Mouse (Mus musculus): ENCODE results near the gene Mlst8. TPM values are rescaled to one million over a fixed set of nuclear protein-coding genes. Genes with fewer than 3 reads are reported as not detected.

The Mlst8 gene
- total and polyA plus RNA-seq, 3 experiments, result 7.0 to 17.2 (median 7.1) TPM

DNA sequence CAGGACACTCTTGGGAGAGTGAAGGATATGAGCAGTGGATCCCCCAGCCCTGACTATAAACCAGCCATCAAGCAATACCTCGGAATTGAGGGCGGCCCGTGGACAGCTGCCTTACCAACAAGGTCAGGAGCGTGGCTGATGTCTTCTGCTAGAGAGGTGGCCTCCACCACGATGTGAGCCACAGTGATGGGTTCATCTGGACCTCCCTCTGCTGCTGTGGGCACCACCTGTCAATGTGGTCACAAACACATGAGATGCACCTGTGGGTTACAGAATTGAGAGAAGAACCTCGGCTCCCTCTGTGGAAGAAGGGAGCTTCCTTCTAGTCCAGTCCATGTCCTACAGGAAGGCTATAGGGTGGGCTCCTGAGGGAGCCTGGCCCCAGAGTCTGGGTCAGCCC lies 29.4 kb downstream of the Mlst8 start:
- TF ChIP-seq CTCF (IDR thresholded peaks at IDR 0.05; ENCODE audit: low read depth, low read length) (no peak), TAL1 (conservative IDR thresholded peaks at IDR 0.05; ENCODE audit: low read depth, low read length) (no peak), POLR2AphosphoS5 (IDR thresholded peaks at IDR 0.05; ENCODE audit: insufficient replicate concordance, low read depth, low read length) (no peak), GATA1 (IDR thresholded peaks at IDR 0.05; ENCODE audit: borderline replicate concordance, low read length) (no peak), GATA2 (IDR thresholded peaks at IDR 0.05; ENCODE audit: borderline replicate concordance, low read depth, low read length) (no peak)
- Histone ChIP-seq H3K36me3 (replicated peaks) (peaks cover 83% of the 10 kb centered on the region), H3K9me3 (replicated peaks) (no peaks in the 10 kb centered on the region), H3K4me1 (ENCODE audit: insufficient read depth, low read depth, low read length) (peaks cover 27% of the 10 kb centered on the region), H3K4me3 (ENCODE audit: low read depth, low read length) (no peak overlapping the region), H3K27me3 (ENCODE audit: insufficient read depth, low read length) (no peaks in the 10 kb centered on the region)
- ATAC-seq (ENCODE audit: extremely low read depth, insufficient number of reproducible peaks, low FRiP score, poor library complexity, severe bottlenecking), result no peak
- no peak for DNase-seq (ENCODE audit: low spot score)

DNA sequence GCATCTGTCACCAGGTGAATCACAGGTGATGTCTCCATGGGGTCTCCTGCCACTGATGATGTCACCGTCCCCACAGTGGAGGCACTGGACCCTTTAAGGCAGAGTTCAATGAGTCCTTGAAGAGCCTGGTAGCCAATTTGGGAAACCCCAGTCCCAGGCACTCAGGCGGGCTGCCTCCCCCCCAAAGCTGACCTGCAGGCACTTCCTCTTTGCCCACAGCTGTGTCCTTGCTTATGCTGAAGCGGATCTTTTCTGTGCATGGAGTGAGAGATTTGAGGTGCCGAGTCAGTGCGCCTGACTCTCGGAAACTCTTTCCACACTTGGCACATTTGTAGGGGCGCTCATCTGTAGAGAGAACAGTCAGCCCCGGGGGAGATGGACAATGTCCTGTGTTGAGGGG lies 32.3 kb downstream of the Mlst8 start:
- Histone ChIP-seq H3K4me3 (ENCODE audit: low read depth, low read length) (no peak overlapping the region), H3K36me3 (replicated peaks) (peaks cover 100% of the 10 kb centered on the region), H3K27me3 (ENCODE audit: insufficient read depth, low read length) (no peaks in the 10 kb centered on the region), H3K9me3 (replicated peaks) (no peaks in the 10 kb centered on the region), H3K4me1 (ENCODE audit: insufficient read depth, low read depth, low read length) (peaks cover 10% of the 10 kb centered on the region)
- TF ChIP-seq GATA1 (IDR thresholded peaks at IDR 0.05; ENCODE audit: borderline replicate concordance, low read length) (no peak), GATA2 (IDR thresholded peaks at IDR 0.05; ENCODE audit: borderline replicate concordance, low read depth, low read length) (no peak)
- ATAC-seq (ENCODE audit: extremely low read depth, insufficient number of reproducible peaks, low FRiP score, poor library complexity, severe bottlenecking), result no peak
- DNase-seq (ENCODE audit: low spot score), result no peak

DNA sequence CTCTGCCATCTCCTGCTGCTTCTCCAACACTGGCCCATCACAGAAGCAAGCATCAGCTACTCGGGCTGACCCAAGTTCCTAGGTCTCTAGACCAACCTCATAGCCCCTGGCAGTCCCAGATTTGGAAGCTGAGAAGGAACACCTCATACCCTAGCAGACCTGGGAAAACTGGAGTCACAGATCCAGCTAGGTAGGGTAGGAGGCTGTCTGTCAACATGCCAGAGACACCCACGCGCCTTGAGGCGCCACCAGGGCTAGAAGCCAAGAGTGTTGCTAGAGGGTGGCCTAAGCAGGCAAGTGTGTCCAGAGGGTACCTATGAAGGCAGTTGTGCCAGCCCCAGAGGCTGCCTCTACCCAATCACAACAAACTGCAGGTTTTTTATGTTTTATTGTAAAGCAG lies 35.5 kb downstream of the Mlst8 start:
- TF ChIP-seq POLR2AphosphoS5 (IDR thresholded peaks at IDR 0.05; ENCODE audit: insufficient replicate concordance, low read depth, low read length) (no peak), TAL1 (conservative IDR thresholded peaks at IDR 0.05; ENCODE audit: low read depth, low read length) (no peak), CTCF (IDR thresholded peaks at IDR 0.05; ENCODE audit: low read depth, low read length) (no peak), GATA2 (IDR thresholded peaks at IDR 0.05; ENCODE audit: borderline replicate concordance, low read depth, low read length) (no peak), GATA1 (IDR thresholded peaks at IDR 0.05; ENCODE audit: borderline replicate concordance, low read length) (no peak)
- H3K27me3 ChIP-seq (ENCODE audit: insufficient read depth, low read length), result no peaks in the 10 kb centered on the region
- DNase-seq (ENCODE audit: low spot score) (no peak), ATAC-seq (ENCODE audit: extremely low read depth, insufficient number of reproducible peaks, low FRiP score, poor library complexity, severe bottlenecking) (no peak)
- peaks cover 100% of the 10 kb centered on the region for H3K36me3 ChIP-seq (replicated peaks)
- H3K9me3 ChIP-seq (replicated peaks), result no peaks in the 10 kb centered on the region
- H3K4me3 ChIP-seq (ENCODE audit: low read depth, low read length), result no peak overlapping the region
- H3K4me1 ChIP-seq (ENCODE audit: insufficient read depth, low read depth, low read length), result peaks cover 4% of the 10 kb centered on the region; the same call in 1 of the 2 replicates

DNA sequence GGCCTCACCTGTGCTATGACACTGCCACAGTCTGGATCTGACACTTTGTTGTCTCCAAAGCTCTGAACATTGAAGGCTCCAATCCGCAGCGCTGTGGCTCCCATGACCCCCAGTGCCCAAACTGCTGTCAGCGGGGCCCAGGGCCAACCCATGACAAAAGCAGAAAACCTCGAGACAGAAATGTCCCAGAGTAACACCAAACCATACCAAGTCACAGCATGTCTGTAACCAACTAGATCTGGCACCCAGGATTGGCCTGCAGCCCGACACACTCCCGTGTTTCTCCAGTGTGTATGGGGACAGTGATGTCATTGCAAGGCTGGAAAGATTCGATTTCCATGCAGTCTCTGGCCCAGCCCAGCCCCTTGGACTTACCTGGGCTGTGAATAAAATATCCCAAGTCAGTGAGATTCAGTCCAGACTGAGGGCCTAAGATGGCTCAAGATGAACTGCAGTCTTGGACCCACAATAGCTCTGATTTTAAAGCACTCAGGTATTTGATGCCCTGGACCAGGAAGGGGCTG lies 36.2 kb downstream of the Mlst8 start, which contains the start of gene Dnase1l2:
Gene Dnase1l2 (minus strand): TSS at position 474 of the 524 bp plus-strand sequence.
- Histone ChIP-seq H3K36me3 (replicated peaks) (peaks cover 100% of the 10 kb centered on the region), H3K4me1 (ENCODE audit: insufficient read depth, low read depth, low read length) (peaks cover 4% of the 10 kb centered on the region; the same call in 1 of the 2 replicates), H3K4me3 (ENCODE audit: low read depth, low read length) (no peak within 1 kb of the TSS), H3K27me3 (ENCODE audit: insufficient read depth, low read length) (no peaks in the 10 kb centered on the region), H3K9me3 (replicated peaks) (no peaks in the 10 kb centered on the region)
- TF ChIP-seq CTCF (IDR thresholded peaks at IDR 0.05; ENCODE audit: low read depth, low read length) (no peak), GATA1 (IDR thresholded peaks at IDR 0.05; ENCODE audit: borderline replicate concordance, low read length) (no peak), TAL1 (conservative IDR thresholded peaks at IDR 0.05; ENCODE audit: low read depth, low read length) (no peak), GATA2 (IDR thresholded peaks at IDR 0.05; ENCODE audit: borderline replicate concordance, low read depth, low read length) (no peak), POLR2AphosphoS5 (IDR thresholded peaks at IDR 0.05; ENCODE audit: insufficient replicate concordance, low read depth, low read length) (no peak)
- no peak for ATAC-seq (ENCODE audit: extremely low read depth, insufficient number of reproducible peaks, low FRiP score, poor library complexity, severe bottlenecking)
- no peak for DNase-seq (ENCODE audit: low spot score)

DNA sequence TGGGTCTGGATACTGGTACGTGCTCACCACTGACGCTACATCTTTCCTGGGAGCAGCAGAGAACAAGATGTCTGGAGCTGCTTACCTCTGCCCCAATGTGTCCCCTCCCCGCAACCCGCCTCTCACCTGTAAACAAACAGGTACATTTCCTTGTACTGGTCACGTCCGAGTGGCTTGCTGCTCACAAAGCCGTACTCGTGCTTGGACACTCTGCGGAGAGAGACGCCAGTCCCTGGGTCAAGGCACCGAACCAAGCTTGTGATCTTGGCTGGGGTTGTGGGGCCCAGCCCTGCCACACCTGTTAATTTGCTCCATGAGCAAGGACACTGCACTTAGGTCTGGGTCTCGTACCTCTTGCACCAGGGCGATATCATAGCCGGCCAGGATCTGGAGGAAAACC lies 36.8 kb downstream of the Mlst8 start:
- Histone ChIP-seq H3K4me1 (ENCODE audit: insufficient read depth, low read depth, low read length) (peaks cover 2% of the 10 kb centered on the region; the same call in 1 of the 2 replicates), H3K9me3 (replicated peaks) (no peaks in the 10 kb centered on the region), H3K27me3 (ENCODE audit: insufficient read depth, low read length) (no peaks in the 10 kb centered on the region), H3K36me3 (replicated peaks) (peaks cover 100% of the 10 kb centered on the region), H3K4me3 (ENCODE audit: low read depth, low read length) (no peak overlapping the region)
- no peak for TF ChIP-seq TAL1 (conservative IDR thresholded peaks at IDR 0.05; ENCODE audit: low read depth, low read length)
- no peak for TF ChIP-seq CTCF (IDR thresholded peaks at IDR 0.05; ENCODE audit: low read depth, low read length)
- TF ChIP-seq POLR2AphosphoS5 (IDR thresholded peaks at IDR 0.05; ENCODE audit: insufficient replicate concordance, low read depth, low read length), result no peak
- TF ChIP-seq GATA2 (IDR thresholded peaks at IDR 0.05; ENCODE audit: borderline replicate concordance, low read depth, low read length), result no peak
- TF ChIP-seq GATA1 (IDR thresholded peaks at IDR 0.05; ENCODE audit: borderline replicate concordance, low read length), result no peak
- DNase-seq (ENCODE audit: low spot score) (no peak), ATAC-seq (ENCODE audit: extremely low read depth, insufficient number of reproducible peaks, low FRiP score, poor library complexity, severe bottlenecking) (no peak)

DNA sequence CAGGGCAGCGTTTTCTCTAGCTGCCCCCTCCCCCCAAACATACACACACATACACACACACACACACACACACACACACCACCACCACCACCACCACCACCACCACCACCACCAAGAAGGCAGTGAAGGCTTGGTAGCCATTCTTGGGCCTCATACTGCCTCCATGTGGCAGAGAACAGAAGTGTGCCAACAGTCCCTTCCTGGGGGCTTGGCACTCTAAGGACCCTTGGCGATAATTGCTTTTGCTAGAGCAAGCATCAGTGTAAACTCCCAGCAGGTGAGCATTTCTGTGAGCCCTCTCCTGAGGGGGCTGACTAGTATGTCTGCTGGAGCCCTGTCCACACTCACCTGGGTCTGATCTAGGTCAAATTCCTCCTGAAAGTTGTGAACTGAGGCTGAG lies 37.7 kb downstream of the Mlst8 start:
- H3K4me3 ChIP-seq (ENCODE audit: low read depth, low read length), result no peak overlapping the region
- H3K4me1 ChIP-seq (ENCODE audit: insufficient read depth, low read depth, low read length), result no peaks in the 10 kb centered on the region
- no peaks in the 10 kb centered on the region for H3K9me3 ChIP-seq (replicated peaks)
- peaks cover 100% of the 10 kb centered on the region for H3K36me3 ChIP-seq (replicated peaks)
- DNase-seq (ENCODE audit: low spot score), result no peak
- no peak for TF ChIP-seq TAL1 (conservative IDR thresholded peaks at IDR 0.05; ENCODE audit: low read depth, low read length)
- TF ChIP-seq CTCF (IDR thresholded peaks at IDR 0.05; ENCODE audit: low read depth, low read length), result no peak
- no peak for ATAC-seq (ENCODE audit: extremely low read depth, insufficient number of reproducible peaks, low FRiP score, poor library complexity, severe bottlenecking)
- no peaks in the 10 kb centered on the region for H3K27me3 ChIP-seq (ENCODE audit: insufficient read depth, low read length)

DNA sequence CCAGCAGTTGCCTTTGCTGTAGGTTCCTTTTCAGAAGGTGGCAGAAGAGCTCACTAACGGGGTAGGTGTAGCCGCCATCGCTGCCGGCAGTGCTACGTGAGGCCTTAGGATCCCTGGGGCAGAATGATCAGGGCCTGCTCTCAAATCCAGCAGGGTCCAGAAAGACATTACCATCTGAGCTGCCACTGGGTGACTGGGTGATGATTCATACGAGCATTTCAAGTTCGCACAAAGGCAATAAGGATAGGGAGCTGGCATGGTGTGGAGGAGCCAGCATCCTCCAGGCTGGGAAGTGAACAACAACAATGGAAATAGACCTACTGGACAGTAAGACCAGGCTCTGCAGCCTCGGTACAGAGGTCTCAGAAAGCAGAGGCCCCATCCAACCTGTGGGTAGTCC lies 38.5 kb downstream of the Mlst8 start:
- DNase-seq (ENCODE audit: low spot score) (no peak), ATAC-seq (ENCODE audit: extremely low read depth, insufficient number of reproducible peaks, low FRiP score, poor library complexity, severe bottlenecking) (no peak)
- no peaks in the 10 kb centered on the region for H3K4me1 ChIP-seq (ENCODE audit: insufficient read depth, low read depth, low read length)
- no peaks in the 10 kb centered on the region for H3K9me3 ChIP-seq (replicated peaks)
- TF ChIP-seq POLR2AphosphoS5 (IDR thresholded peaks at IDR 0.05; ENCODE audit: insufficient replicate concordance, low read depth, low read length), result no peak
- TF ChIP-seq GATA1 (IDR thresholded peaks at IDR 0.05; ENCODE audit: borderline replicate concordance, low read length), result no peak
- TF ChIP-seq GATA2 (IDR thresholded peaks at IDR 0.05; ENCODE audit: borderline replicate concordance, low read depth, low read length), result no peak
- TF ChIP-seq CTCF (IDR thresholded peaks at IDR 0.05; ENCODE audit: low read depth, low read length), result no peak
- no peak for TF ChIP-seq TAL1 (conservative IDR thresholded peaks at IDR 0.05; ENCODE audit: low read depth, low read length)
- H3K4me3 ChIP-seq (ENCODE audit: low read depth, low read length), result no peak overlapping the region
- peaks cover 100% of the 10 kb centered on the region for H3K36me3 ChIP-seq (replicated peaks)
- H3K27me3 ChIP-seq (ENCODE audit: insufficient read depth, low read length), result no peaks in the 10 kb centered on the region
